Mouse (Mus musculus) cerebellum, adult 11-12 months (tissue): ENCODE results near the gene Capn7.

Experiments used
- DNase-seq: peaks from one replicate; pipeline ENCODE4 v3.0.0; 2022

Gene Capn7

DNA sequence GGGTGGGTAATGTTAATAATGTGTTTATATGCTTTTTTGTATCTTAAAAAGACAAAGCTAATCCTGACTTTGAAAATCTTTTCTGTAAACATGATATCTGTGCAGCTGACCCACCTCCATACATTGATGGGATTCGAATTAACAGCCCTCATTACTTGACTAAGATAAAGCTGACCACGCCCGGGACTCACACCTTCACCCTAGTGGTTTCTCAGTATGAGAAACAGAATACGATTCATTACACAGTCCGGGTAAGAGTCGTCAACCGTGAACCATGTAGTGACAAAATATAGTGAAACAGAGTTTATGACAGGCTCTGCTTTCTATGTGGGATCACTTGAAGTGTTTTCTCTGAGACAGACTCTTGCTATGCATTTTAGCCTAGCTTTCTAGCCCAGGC is 31.5 kb downstream of the Capn7 start:
- no peak for DNase-seq

DNA sequence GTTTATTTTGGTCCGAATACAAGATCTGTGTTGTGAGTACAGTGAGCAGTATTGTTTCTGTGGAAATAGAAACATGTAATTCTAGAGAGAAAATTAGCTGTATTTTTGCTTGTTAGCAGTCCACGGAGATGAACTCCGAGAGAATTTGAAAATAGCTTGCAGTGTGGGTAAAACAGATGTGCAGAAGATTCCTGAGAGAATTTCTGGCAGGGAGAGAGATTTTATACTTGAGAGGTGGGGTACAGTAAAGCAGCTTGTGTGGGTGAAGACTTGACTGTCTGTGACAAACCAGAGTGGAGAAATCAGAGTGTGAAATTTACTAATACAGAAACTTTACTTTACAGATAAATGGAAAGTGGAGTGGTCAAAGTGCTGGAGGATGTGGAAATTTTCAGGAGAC is 32.9 kb downstream of the Capn7 start:
- DNase-seq = no peak

DNA sequence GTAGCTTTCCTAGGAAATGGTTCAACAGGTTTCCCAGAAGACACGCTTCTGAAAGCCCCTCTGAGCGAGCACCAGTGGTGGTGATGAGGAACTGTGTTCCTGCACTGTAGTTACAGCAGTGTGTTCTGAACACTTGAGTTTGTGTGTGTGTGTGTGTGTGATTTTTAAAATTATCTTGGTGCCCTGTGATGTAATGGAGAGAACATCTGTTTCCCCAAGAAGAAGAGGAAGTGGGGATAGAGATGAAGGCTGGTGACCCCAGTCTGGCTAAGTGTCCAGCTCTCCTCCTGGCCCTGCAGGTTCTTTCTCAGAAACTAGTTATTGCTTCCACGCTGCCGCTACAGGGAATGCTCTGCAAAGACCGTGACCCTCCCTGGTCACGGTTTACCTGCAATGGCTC is 38.0 kb downstream of the Capn7 start:
- no peak for DNase-seq

- no peak for DNase-seq
Measured at GRCm38 (mm10) chr14:31376331-31376730, 39.9 kb downstream of the Capn7 start.

DNA sequence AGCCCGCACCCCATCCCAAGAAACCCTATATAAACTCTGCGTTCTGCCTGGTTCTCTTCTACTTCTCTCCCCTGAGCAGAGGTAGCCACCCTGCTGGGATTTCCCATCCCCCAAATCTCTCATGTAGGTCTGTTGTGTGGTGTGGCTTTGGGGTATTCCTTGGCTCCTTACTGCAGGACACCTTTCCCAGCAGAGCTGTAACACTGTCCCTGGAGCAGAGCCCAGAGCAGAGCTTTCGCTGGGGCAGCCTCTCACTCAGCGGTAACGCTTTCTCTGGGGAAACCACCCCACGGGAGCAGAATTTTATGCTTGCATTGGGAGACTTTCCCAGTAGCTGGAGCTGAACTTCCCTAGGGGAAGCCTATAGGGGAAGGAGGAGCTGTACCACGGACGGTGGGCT is 45.8 kb downstream of the Capn7 start:
- DNase-seq = peak; percentile 69

GRCm38 (mm10) chr14:31383470-31384050 is 47.1 kb downstream of the Capn7 start:
- peak; percentile 79 for DNase-seq

GRCm38 (mm10) chr14:31384366-31385323 is 48.2 kb downstream of the Capn7 start:
- peak; percentile 87 for DNase-seq

- DNase-seq = peak; percentile 43
Measured at GRCm38 (mm10) chr14:31385406-31385805, 49.0 kb downstream of the Capn7 start.

DNA sequence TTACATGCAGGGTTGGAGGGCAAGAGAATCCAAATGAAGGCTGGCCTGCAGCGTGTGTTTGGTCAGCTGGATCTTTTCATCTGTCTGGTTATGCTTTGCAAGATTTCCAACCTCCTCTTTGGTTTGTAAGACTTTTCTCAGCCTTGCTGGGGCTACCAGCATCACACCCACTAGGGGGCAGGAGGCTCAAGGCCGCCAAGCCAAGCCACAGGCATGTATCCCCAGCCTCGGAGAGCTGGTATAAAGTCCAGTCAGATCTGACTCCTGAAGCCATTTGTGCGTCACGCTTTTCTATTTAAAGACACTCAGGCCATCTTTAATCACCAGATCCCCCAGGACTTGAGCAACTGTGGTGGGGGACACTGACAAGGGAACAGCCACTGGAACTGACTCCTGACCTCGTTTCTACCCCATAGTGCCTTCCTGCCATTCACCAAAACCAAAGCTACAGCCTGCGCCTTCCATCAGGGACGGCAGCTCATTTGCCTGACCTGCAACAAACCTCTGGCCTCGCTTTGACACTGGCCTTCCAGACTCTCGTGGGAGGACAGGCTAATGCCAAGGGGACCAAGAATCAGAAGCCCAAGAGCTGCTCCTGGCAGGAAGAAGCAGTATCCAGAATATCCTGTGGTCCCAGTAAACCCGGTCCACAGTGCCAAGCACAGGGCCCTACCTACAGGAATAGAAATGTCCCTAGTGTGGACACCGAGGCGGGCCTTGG is 49.7 kb downstream of the Capn7 start:
- peak; percentile 83 for DNase-seq

GRCm38 (mm10) chr14:31387301-31387981 is 51.0 kb downstream of the Capn7 start:
- peak; percentile 73 for DNase-seq

DNA sequence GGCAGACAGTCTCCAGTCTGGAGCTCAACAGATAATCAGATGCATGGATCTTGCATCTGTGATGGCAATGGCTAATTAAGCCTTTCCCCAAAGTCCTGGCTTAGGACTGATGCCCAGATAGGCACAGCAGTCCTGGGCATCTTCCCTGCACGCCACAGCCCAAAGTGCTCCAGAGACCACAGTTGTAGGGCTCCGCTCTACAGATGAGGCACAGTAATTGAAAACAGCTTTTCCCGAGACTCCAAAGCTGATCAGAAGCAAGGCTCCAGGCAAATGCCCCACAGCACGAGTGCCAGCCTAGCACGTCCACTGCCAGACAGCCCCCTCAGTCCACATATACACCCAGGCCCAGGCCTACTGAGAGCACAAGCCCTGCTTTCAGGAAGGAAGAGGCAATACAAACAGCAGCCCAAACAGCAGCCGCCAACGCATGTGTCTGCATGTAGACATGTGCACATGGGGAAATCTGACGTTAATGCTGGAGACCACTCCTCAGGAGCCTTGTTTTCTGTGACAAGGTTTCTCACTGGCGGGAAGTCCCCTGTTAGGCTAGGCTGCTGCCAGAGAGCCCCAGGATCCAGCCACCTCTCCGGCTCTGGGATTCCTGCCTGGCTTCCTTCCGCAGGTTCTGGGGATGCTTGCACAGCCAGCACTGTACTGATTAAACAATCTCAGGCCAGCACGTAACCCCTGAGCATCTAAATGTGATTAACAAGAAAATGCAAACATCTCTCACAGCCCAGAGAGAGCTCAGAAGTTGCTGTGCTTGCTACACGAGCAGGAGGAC is 51.8 kb downstream of the Capn7 start:
- DNase-seq = peak; percentile 57

DNA sequence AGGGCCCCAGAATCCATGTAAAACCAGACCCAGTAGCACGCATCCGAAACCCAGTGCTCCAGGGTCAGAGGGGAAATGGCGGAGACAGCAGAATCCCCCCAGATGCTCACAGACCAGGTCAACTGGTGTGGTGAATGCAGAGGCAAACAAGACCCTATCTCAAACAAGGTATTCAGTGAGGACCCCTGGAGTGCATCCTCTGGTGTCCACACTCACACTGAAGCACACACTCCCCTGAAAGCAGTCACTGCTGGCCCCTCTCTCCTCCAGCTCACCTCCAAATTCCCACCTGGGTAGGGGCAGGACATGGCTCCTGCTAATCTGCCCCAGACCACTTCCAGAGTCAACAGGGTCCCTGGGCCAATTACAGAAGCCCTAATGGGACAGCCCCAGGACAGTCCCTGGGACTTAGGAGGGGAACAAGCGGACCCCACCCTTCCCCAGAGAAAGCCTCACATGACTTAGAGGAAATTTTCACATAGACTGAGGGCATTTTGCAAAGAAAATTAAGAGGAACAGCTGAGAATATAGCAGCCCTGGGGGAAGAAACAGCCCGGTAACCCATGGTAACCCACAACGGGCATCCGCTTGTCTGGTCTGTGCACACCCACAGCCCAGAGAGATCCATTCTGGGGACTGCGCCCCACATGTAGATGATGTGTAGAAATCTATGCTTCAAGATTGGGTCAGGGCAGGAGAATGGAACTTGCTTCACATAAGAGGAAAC is 53.1 kb downstream of the Capn7 start:
- peak; percentile 28 for DNase-seq

- no peak for DNase-seq
Measured at GRCm38 (mm10) chr14:31392300-31392699, 55.9 kb downstream of the Capn7 start.

- DNase-seq = peak; percentile 52
Measured at GRCm38 (mm10) chr14:31392873-31393545, 56.6 kb downstream of the Capn7 start.

DNA sequence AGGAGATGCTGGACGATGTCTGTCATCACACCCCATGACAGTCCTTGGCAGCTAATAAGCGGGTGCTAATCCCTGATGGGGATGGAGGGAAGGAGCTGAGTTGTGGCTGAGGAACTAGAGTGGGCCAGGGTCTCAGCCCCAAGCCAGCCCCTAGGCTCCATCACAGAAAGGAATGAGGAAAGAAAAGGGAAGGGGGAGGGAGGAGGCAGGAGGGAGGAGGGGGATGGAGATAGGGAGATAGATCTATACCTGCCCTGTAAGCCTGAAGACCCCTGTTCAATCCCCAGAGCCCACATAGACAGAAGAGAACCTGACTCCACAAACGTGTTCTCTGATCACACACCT is 57.1 kb downstream of the Capn7 start:
- no peak for DNase-seq

- DNase-seq = peak; percentile 84
Measured at GRCm38 (mm10) chr14:31393936-31394630, 57.6 kb downstream of the Capn7 start.

GRCm38 (mm10) chr14:31394822-31395532 is 58.5 kb downstream of the Capn7 start:
- DNase-seq = peak; percentile 22

DNA sequence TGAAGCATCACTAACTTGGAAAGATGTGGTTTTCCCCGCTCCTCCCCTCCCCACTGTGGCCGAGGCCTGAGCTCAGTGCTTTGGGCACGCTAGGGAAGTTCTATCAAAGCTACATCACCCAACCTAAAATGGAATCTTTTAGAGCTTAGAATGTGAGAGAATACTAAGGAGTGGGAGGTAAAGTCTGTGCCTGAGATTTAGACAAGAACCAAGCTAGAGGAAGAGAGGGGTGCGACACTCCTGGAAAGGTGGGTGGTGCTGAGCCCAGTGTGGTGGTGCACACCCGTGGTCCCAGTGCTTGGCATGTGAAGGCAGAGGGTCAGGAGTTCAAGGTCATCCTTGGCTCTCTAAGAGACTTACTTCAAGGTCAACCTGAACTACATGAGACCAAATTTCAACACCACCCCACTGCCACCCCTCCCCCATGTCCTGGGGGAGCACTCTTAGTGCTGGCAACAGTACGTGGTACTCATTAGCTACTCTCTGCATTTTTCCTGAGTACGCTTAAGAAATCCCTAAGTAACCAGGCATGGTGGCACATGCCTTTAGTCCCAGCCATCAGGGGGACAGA is 59.3 kb downstream of the Capn7 start:
- DNase-seq = no peak

DNA sequence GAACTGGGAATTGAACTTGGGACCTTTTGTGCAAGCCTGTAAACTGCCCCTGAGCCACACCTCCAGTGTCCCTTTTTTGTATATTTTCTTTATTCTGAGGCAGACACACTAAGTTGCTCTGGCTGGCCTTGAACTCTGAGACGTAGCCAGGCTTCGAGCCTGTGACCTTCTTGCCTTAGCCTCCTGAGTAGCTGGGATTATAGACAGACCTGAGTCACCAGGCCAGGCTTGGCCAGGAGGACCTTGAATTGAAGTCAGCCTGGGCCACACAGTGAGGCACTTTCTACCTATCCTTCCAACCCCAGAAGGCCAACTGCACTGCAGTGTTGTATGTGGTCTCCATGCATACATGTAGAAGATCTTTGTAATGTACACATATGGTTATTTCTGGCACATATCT is 60.0 kb downstream of the Capn7 start:
- no peak for DNase-seq
